Mouse (Mus musculus) adrenal gland, adult 2 months (tissue): ENCODE results near the gene Fam229b. TPM values are rescaled to one million over a fixed set of nuclear protein-coding genes. Genes with fewer than 3 reads are reported as not detected.

Experiments used
- DNase-seq: peaks from one replicate; pipeline ENCODE4 v3.0.0; 2021
- polyA plus RNA-seq: library from polyadenylated mRNA; depleted of rRNA; stranded (reverse); fragments of >200 nt; gene quantifications from 2 replicates; pipeline ENCODE4 v1.2.3, GENCODE M21; 2012; rRNA removed
- total RNA-seq, 2 experiments: library from RNA; stranded (reverse); gene quantifications; 2 replicates each; pipeline ENCODE4 v1.2.3; 2021

Fam229b gene
- total and polyA plus RNA-seq, 3 experiments: 0.57 to 5.3 (median 3.1) TPM

DNA sequence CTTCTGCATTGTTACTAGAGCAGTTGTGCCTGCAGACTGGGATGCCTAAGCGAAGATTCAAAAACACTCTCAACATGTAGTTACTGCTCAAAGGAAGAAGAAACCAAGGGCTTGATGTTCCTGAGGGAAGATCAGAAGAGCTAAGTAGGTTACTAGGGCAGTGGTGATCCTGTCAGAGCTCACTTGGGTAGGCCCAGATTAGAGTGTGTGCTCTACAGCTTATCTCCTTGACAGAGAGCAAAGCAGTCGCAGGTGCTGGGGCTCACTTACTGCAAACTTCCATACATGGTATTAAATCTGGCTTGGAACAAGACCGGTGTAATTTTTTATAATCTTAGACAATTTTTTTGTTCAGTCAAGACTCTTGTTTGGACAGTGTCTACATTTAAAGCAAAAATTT is 4.1 kb upstream of the Fam229b start:
- no peak for DNase-seq

GRCm38 (mm10) chr10:39121412-39121811 is 12.3 kb downstream of the Fam229b start:
- no peak for DNase-seq

GRCm38 (mm10) chr10:39109489-39109874 is 24.2 kb downstream of the Fam229b start:
- no peak for DNase-seq

- no peak for DNase-seq
Measured at GRCm38 (mm10) chr10:39108837-39109488, 24.8 kb downstream of the Fam229b start.

GRCm38 (mm10) chr10:39106935-39107334 is 26.8 kb downstream of the Fam229b start:
- no peak for DNase-seq

GRCm38 (mm10) chr10:39106413-39106812 is 27.3 kb downstream of the Fam229b start:
- DNase-seq: no peak

DNA sequence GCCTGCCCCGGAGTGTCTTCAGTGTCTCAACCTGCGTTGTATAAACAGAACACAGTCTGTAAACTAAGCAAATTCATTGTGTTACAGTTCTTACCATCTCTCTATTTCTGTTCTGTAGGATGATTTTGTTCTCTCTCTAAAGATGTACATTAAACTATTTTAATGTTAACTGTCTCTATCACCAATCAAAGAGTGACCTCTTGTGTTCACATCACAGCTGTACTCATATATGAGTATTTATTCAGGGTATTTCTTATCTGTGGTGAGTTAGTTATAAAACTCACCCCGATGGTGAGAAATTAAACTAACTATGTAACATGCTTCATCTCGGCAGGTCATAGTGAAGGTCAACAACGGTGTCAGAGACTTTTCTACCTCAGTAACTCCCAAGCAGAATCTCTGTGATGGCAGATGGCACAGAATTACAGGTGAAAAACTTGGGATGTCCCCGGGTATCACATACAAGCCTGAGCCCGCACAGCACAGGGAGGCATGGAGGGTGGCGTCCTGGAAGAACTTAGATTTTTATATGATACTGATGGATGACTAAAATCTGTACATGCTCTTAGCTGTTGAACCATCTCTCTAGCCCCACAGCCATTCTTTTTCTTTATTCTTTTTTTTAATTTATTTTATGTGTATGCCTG is 28.8 kb downstream of the Fam229b start:
- DNase-seq: no peak

DNA sequence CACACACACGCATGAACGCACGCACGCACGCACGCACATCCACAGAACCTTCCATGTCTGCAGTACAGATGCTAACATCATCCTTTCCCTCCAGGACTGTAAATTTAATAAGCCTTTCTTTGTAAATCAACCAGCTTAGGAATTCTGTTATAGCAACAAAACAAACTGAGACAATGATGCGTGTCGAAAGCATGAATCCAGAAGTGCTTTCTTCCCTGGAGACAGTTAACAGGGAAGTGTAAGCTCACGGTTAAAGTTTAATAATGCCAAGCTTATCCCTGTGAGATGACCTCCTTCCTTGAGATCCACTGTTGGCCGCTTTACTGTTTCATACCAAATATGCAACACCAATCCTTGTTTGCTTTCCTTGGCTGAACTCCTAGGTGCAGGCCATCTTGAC is 35.0 kb downstream of the Fam229b start:
- no peak for DNase-seq

GRCm38 (mm10) chr10:39096981-39097380 is 36.7 kb downstream of the Fam229b start:
- peak; percentile 22 for DNase-seq

DNA sequence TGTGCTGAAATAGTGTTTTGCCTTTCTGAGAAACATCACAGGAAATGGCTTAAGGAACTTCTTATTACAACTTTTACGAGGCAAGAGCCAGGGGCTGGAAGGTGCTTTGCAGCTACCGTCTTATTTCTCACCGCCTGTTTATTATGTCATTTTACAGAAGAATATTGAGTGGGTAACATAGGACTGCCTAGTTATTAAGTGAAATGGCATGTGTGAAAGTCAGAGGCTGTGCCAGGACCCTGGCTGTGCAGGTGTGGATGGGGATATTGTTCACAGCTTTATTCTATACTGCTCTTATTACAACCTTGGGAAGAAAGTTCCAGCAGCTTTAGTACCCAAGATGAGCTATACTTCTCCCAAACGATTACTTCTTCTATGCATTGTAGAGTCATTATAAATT is 61.7 kb downstream of the Fam229b start:
- no peak for DNase-seq

Other genes with a start within 250 kb of the Fam229b start
- gene Lama4, start 168.4 kb downstream of the Fam229b start, total RNA-seq: 10 to 100 TPM; 38.9 to 51.2 TPM
- gene Lama4, start 168.4 kb downstream of the Fam229b start, polyA plus RNA-seq: 30.2 and 38.6 TPM in 2 replicates
- gene Tube1, start 62 bp upstream of the Fam229b start, total RNA-seq: 1 to 10 TPM in 1 of 2 experiments, under 1 TPM in 1; 0.72 to 1.0 TPM
- 0.30 and 1.2 TPM in 2 replicates for gene Tube1, start 62 bp upstream of the Fam229b start, polyA plus RNA-seq
- gene Ccn6, start 29.9 kb upstream of the Fam229b start, total RNA-seq: not detected
- gene Ccn6, start 29.9 kb upstream of the Fam229b start, polyA plus RNA-seq: 0.07 and 0.22 TPM in 2 replicates
- gene Fyn, start 234.9 kb upstream of the Fam229b start, total RNA-seq: 10 to 100 TPM; 37.9 to 56.2 TPM
- gene Fyn, start 234.9 kb upstream of the Fam229b start, polyA plus RNA-seq: 22.7 and 27.9 TPM in 2 replicates